Mouse (Mus musculus) spleen, adult 2 months (tissue): ENCODE results near the gene Dusp1.

ENCODE experiments used
- CTCF ChIP-seq: fragments of 200-500 bp; IDR thresholded peaks from 2 replicates; pipeline ENCODE4 v1.5.1; 2011; ENCODE audit warnings: mild to moderate bottlenecking, inconsistent platforms; ENCODE audit not compliant: insufficient read depth, insufficient read length, insufficient replicate concordance; ENCODE audit errors: extremely low read depth
- POLR2A ChIP-seq: fragments of 200-500 bp; IDR thresholded peaks from 2 replicates; pipeline ENCODE4 v1.6.1; 2011; ENCODE audit warnings: low read depth, low read length, inconsistent platforms

GRCm38 (mm10) chr17:26580873-26581401 lies 19.0 kb upstream of the Dusp1 start:
- TF ChIP-seq CTCF (no peak), POLR2A (no peak)
